Mouse (Mus musculus) E14TG2a.4 (cell line): ENCODE data around the gene Itga2b.

Experiments used
- CTCF ChIP-seq: conservative IDR thresholded peaks from 2 replicates; pipeline ENCODE4 v1.5.1; 2014; ENCODE audit warnings: low read length
- POU5F1 ChIP-seq: IDR thresholded peaks from 2 replicates; pipeline ENCODE4 v1.6.1; 2014; ENCODE audit warnings: low read length, borderline replicate concordance

GRCm38 (mm10) chr11:102465713-102466436 lies 4.0 kb downstream of the Itga2b start:
- TF ChIP-seq CTCF, result no peak
- no peak for TF ChIP-seq POU5F1
